Mouse (Mus musculus) limb, embryonic 14.5 days (tissue): ENCODE measurements at regions not wholly inside any gene's neighbourhood (a gene's known extent, or its start where the extent isn't known, plus 50 kb on each side); places are given as distances from the start of the nearest gene placed in this dataset.

Experiments
- ATAC-seq: fragments of 200-750 bp; cut with Nextera tagmentation; 2 replicates; pipeline ENCODE4 v1.8.0; 2017; ENCODE audit warnings: low read depth, moderate number of reproducible peaks, moderate TSS enrichment; ENCODE audit not compliant: low FRiP score
- DNase-seq: peaks from one replicate; pipeline ENCODE4 v3.0.0-alpha.2; 2015; ENCODE audit warnings: low spot score
- H3K27ac ChIP-seq: fragments of 300-500 bp; sonication (generic); replicated peaks from 2 replicates; pipeline ENCODE4 v1.5.1; 2014; ENCODE audit warnings: low read depth, mild to moderate bottlenecking, low read length, moderate library complexity, mixed read lengths
- H3K27me3 ChIP-seq: fragments of 300-500 bp; sonication (generic); 2 replicates; pipeline ENCODE4 v1.6.1; 2014; ENCODE audit warnings: low read length, mixed read lengths; ENCODE audit not compliant: control insufficient read depth, insufficient read depth
- H3K36me3 ChIP-seq: fragments of 300-500 bp; sonication (generic); 2 replicates; pipeline ENCODE4 v1.6.1; 2014; ENCODE audit warnings: mild to moderate bottlenecking, low read length, moderate library complexity, mixed read lengths; ENCODE audit not compliant: control insufficient read depth, insufficient read depth
- H3K4me1 ChIP-seq: fragments of 300-500 bp; sonication (generic); 2 replicates; pipeline ENCODE4 v1.6.1; 2014; ENCODE audit warnings: antibody characterized with exemption, low read length, mixed read lengths; ENCODE audit not compliant: control insufficient read depth, insufficient read depth
- H3K4me2 ChIP-seq: fragments of 300-500 bp; sonication (generic); replicated peaks from 2 replicates; pipeline ENCODE4 v1.6.1; 2014; ENCODE audit warnings: low read depth, mild to moderate bottlenecking, low read length, moderate library complexity; ENCODE audit not compliant: severe bottlenecking
- H3K4me3 ChIP-seq: fragments of 300-500 bp; sonication (generic); replicated peaks from 2 replicates; pipeline ENCODE4 v1.5.1; 2014; ENCODE audit warnings: low read length
- H3K9ac ChIP-seq: fragments of 300-500 bp; sonication (generic); 2 replicates; pipeline ENCODE4 v1.6.1; 2014; ENCODE audit warnings: mild to moderate bottlenecking, low read depth, low read length, moderate library complexity; ENCODE audit not compliant: severe bottlenecking
- H3K9me3 ChIP-seq: fragments of 300-500 bp; sonication (generic); 2 replicates; pipeline ENCODE4 v1.6.1; 2016; ENCODE audit warnings: low read length; ENCODE audit not compliant: control insufficient read depth
- POLR2A ChIP-seq: fragments of 200-500 bp; IDR thresholded peaks from 2 replicates; pipeline ENCODE4 v1.8.0; 2012; ENCODE audit warnings: inconsistent platforms, mild to moderate bottlenecking, moderate library complexity, borderline replicate concordance; ENCODE audit not compliant: insufficient read depth, insufficient read length; ENCODE audit errors: extremely low read depth
- WGBS: fragments of 180-500 bp; shearing (Covaris S2); extraction: QIAGEN DNeasy Blood & Tissue Kit; methylation state at CpG from one replicate; pipeline ENCODE4 v1.1.7; 2014; 5-methylcytosine and 5-hydroxymethylcytosine counted together

DNA sequence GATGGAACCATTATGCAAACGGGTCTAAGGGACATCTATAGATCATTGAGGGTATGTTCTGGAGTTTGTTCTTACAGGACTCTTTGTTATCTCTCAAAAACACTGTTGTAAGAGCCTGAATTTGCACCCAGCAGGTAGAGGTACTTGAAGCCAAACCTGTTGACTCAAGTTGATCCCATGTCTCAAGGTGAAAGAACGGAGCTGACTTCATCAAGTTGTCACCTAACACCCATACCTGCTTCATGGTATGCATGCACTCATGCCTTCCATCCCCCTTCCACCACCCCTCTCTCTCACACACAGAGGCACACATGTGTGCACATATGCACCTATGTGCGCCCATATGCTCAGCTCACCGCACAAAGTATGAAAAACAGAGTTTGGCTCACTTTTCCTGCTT, 189.0 kb downstream of the Ttll7 start:
- Histone ChIP-seq H3K27ac (no peak overlapping the region), H3K36me3 (no peaks in the 10 kb centered on the region), H3K27me3 (no peaks in the 10 kb centered on the region), H3K4me2 (no peak overlapping the region), H3K4me1 (0 out of 2 replicates have a peak, but pooled peaks cover 1% of the 10 kb centered on the region), H3K4me3 (no peak overlapping the region), H3K9me3 (no peaks in the 10 kb centered on the region), H3K9ac (no peak overlapping the region)
- WGBS: 92% methylated on average over 4 of the region's 4 CpGs
- ATAC-seq (no peak), DNase-seq (no peak)
- no peak for TF ChIP-seq POLR2A

GRCm38 (mm10) chr3:147042911-147043310, 190.7 kb downstream of the Ttll7 start:
- ATAC-seq (no peak), DNase-seq (no peak)
- Histone ChIP-seq H3K4me1 (0 out of 2 replicates have a peak, but pooled peaks cover 4% of the 10 kb centered on the region), H3K4me3 (no peak overlapping the region), H3K27ac (no peak overlapping the region), H3K9ac (no peak overlapping the region), H3K4me2 (no peak overlapping the region), H3K9me3 (no peaks in the 10 kb centered on the region), H3K36me3 (no peaks in the 10 kb centered on the region), H3K27me3 (no peaks in the 10 kb centered on the region)
- 81% methylated on average over 3 of the region's 3 CpGs for WGBS
- no peak for TF ChIP-seq POLR2A

- Histone ChIP-seq H3K9ac (no peak overlapping the region), H3K27ac (no peak overlapping the region), H3K36me3 (no peaks in the 10 kb centered on the region), H3K4me3 (no peak overlapping the region), H3K27me3 (no peaks in the 10 kb centered on the region), H3K4me2 (no peak overlapping the region), H3K9me3 (peaks cover 5% of the 10 kb centered on the region; the same call in 1 of the 2 replicates), H3K4me1 (0 out of 2 replicates have a peak, but pooled peaks cover 4% of the 10 kb centered on the region)
- 72% methylated on average over 2 of the region's 2 CpGs for WGBS
- no peak for TF ChIP-seq POLR2A
- DNase-seq: no peak
- ATAC-seq: no peak
Measured at GRCm38 (mm10) chr3:147046634-147047033, 194.5 kb downstream of the Ttll7 start.

- ATAC-seq (no peak), DNase-seq (no peak)
- no peak overlapping the region for H3K4me3 ChIP-seq
- 0 out of 2 replicates have a peak overlapping the region, but pooled peaks have one; percentile 22 for H3K27ac ChIP-seq
- 33% methylated on average over 8 of the region's 8 CpGs for WGBS
- H3K36me3 ChIP-seq: no peaks in the 10 kb centered on the region
- no peak for TF ChIP-seq POLR2A
- no peaks in the 10 kb centered on the region for H3K27me3 ChIP-seq
- peaks cover 5% of the 10 kb centered on the region; the same call in 1 of the 2 replicates for H3K9me3 ChIP-seq
- peaks cover 3% of the 10 kb centered on the region; the same call in 1 of the 2 replicates for H3K4me1 ChIP-seq
- H3K4me2 ChIP-seq: no peak overlapping the region
- H3K9ac ChIP-seq: no peak overlapping the region
Measured at GRCm38 (mm10) chr3:147054157-147054838, 202.1 kb downstream of the Ttll7 start.

DNA sequence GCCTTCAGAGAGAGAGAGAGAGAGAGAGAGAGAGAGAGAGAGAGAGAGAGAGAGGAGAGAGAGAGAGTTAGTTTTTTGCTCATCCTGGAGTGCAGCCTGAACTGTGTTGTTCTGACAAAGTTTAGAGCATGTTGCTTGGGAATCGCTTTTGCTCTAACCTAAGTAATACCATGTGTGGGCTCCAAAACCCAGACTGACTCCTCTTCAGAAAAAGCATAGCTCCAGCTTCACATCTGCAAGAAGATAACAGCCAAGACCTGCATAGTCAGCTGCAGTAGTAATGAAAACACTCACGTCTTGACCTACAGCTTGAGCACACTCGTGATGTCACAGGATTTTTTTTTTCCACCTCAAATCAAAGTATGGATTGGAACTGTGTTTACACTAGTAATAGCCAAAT, 205.7 kb downstream of the Ttll7 start:
- DNase-seq (peak; percentile 64), ATAC-seq (peak; percentile 41; the same call in 1 of the 2 replicates)
- Histone ChIP-seq H3K9ac (no peak overlapping the region), H3K4me1 (peaks cover 11% of the 10 kb centered on the region), H3K36me3 (no peaks in the 10 kb centered on the region), H3K4me2 (no peak overlapping the region), H3K27ac (no peak overlapping the region), H3K27me3 (no peaks in the 10 kb centered on the region), H3K9me3 (no peaks in the 10 kb centered on the region), H3K4me3 (no peak overlapping the region)
- TF ChIP-seq POLR2A: no peak
- WGBS: 47% methylated on average over 3 of the region's 3 CpGs
